Mouse (Mus musculus): ENCODE measurements around the gene Slc51b. TPM values are rescaled to one million over a fixed set of nuclear protein-coding genes. Genes with fewer than 3 reads are reported as not detected.

The Slc51b gene
- total RNA-seq (2021): not detected in 2 replicates
- long read RNA-seq, experiment 1: 0 reads
- long read RNA-seq, experiment 2: 0 reads

DNA sequence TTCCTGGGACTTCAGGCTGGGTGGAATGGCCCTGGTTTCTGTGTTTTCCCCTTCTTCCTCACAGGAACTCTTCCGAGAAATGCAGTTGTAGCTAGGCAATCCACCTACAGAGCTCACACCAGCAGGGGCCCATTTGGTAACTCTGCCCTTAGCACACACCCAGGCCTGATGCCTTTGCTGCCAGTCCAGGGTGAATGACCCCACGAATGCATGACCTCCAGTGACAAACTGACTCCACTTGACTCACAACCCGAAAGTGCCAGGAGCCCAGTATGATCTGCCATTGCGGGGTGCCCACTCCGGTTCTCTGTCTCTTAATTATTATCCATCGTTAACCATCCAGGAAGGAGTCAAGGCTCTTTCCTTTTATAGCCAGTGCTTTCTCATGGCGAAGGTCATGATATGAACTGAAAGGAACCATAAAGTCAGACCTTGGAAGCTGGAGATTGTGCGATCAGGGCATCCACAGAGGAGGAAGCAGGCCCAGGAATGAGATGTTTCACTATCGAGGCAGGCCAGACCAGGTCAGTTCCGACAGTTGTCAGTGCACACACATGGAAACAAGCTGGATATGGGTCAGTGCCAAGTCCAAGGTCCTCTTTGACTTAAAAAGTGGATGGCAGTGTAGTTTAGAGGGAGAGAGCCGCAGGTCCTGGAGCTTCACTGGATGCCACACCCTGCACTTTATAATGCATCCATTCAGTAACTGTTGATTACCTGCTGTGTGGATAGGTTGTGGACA, at the start of gene Slc51b:
Gene Slc51b, minus strand, starts transcription at position 196 of the 742 bp plus-strand sequence.
- DNase-seq: peak; percentile 59

DNA sequence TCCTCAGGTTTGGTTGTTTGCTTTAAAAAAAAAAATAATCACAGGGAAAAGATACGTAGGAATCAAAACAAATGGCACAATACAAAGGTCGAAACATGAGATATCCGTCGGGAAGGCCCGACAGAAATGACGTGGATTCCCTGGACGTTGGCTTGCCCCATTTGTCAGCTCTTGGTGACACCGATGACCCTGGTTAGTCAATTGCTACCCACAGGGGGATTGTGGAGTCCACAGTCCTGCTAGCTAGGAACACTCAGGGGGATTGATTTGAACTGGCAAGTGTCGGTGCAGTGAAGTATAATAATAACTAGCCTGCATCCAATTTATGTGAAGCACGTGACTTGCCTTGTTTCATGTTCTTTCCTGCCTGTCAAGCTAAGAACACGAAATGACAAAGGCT, 44.9 kb upstream of the Slc51b start:
- peak; percentile 62 for DNase-seq

DNA sequence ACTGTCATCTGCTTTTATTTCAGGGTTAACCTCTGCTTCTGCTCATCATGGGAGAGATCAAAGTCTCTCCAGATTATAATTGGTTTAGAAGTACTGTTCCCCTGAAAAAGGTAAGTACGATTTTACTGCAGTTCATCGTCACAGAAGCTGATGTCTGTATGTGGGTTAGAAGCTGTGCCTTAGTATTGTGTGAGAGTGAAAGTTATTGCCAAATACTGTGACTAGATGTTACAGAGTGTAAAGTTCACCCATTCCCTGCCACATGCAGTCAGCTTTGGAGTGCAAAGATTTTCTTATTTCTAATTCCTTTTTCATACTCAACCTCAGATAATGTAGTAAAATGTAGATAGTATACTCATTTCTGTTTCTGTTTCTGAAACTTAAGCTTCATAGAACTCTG, 42.5 kb upstream of the Slc51b start:
- DNase-seq: no peak

DNA sequence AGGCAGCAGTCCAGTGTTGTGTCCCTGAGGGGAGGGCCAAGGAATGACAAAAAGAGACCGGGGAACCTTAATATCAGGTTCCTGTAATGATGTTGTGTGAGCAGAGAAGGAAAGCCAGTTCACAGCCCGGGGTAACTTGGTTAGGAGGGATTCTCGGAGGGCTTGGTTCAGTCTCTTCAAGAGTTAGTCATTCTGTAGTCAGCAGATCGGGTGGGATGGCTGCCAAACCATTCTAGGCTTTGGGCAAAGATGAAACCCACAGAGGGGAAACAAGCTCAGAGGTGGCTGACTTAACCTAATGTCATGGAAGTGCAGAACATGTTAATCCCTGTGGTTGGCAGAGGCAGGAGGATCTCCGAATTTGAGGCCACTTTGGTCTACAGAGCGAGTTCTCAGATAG, 41.4 kb upstream of the Slc51b start:
- peak; percentile 74 for DNase-seq

DNA sequence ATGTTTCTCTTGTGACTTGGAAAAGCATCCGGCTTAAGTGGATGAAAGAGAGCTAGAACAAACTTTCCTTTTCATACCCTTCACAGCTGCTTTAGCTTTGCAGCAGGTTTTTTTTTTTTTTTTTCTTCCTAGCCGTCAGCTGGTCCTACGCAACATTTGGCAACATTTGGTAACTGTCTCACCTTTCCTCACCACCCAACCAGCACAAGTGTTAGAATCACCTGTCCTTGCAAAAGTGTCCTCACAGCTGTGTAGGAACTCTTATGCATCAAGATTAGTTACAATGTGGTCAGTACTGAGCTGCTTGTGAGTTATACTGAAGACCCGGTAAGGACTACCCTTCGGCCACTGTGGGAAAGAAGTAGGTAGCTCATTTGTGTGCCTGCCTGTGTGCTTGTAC, 39.8 kb upstream of the Slc51b start:
- DNase-seq: no peak

DNA sequence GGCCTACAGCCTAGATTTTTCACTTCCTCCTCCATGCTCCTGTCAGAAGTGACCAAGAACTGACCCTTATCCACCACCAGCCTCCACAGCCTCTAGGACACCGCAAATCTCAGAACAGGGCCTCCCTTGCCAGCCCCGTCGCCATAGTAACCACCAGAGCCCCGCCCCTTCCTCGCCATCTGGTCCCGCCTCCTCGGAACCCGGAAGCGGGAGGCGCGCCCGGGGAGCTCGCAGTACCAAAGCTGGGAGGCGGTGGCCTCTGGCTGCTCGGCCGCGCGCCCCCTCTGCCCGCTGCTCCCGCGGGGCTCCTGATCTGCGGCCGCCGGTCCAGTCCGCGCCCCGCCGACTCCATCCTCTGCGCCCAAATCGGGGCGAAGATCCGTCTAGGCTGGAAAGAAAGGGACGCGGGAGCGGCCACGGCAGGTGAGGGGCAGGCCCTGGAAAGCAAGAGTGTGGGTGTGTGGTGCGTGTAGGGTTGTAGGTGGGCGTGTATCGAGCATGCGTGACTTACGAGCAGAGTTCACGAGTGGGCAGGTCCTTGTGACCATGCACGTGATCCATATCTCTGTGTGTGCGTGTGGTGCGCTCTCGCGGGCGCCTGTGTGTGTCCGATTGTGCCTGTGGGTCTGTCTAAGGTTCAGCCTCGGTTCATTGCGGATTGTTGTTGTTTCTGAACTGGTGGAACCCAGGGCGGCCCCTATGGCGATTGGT, 38.1 kb upstream of the Slc51b start, which contains the start of gene Spg21:
Gene Spg21, plus strand, starts transcription at position 216 of the 711 bp plus-strand sequence.
- peak; percentile 99 for DNase-seq

DNA sequence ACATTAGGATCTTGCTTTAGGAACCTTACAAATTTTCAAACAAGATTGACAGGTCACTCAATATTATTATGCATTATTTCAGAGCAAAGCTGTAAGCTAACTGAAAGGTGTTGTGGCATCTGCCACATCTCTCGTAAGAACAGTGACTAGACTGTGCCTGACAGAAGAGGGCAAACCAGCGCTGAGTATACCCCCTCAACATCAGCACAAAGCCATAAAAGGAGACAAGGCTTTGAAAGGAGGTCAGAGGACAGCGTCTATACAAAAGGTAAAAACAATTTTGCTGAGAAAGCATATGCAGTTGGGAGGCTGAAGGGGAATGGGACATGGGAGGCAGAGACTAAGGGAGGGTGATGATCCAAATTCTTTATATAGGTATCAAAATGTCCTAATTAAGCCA, 37.4 kb upstream of the Slc51b start:
- no peak for DNase-seq

DNA sequence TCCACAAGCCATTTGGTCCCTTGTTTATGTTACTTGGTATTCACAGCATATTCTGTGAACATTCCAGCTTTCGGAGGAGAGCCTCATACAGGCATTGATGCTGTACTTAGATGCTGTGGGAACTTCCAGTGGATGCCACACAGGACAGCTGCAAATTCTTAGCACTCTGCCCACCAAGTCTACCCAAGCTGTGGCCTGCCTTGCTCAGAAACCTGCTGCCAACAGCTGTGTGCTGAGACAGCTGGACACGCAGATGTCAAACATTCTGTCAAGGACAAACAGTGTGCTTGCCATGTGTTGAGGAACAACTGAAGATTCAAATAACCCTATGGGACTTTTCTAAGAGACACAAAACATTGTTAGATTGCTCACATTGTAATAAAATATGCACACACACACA, 36.2 kb upstream of the Slc51b start:
- DNase-seq: no peak

DNA sequence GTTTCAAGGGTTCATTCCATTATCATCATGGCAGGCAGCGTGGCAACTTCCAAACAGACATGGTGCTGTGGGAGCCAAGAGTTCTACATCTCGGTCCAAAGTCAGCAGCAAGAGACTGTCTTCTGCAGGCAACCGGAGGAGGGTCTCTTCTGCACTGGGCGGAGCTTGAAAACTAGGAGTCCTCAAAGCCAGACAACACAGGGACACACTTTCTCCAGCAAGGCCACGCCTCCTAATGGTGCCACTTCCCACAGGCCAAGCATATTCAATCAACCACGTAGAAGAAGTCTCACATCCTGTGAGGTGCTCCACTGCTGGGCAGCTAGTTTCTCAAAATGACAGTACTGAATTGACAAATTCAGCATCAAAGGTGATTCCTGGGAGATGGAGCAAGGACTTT, 25.2 kb upstream of the Slc51b start:
- no peak for DNase-seq

DNA sequence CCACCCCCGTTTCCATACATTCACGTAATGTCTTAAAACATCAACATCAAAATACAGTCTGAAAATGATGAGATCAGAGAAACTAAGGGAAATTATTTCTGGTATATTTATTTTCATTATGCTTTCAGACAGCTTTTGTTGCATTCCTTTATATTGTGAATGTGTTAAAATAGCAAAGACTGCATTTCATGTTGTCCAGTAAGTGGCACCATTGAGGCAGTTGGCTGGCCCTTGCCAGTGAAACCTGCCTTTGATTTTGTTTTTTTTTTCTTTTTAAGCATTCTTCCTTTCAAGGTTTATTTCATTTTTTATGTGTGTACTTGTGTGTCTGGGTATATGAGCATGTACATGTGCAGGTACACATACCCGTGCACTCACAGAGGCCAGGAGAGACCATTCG, 21.9 kb upstream of the Slc51b start:
- no peak for DNase-seq

DNA sequence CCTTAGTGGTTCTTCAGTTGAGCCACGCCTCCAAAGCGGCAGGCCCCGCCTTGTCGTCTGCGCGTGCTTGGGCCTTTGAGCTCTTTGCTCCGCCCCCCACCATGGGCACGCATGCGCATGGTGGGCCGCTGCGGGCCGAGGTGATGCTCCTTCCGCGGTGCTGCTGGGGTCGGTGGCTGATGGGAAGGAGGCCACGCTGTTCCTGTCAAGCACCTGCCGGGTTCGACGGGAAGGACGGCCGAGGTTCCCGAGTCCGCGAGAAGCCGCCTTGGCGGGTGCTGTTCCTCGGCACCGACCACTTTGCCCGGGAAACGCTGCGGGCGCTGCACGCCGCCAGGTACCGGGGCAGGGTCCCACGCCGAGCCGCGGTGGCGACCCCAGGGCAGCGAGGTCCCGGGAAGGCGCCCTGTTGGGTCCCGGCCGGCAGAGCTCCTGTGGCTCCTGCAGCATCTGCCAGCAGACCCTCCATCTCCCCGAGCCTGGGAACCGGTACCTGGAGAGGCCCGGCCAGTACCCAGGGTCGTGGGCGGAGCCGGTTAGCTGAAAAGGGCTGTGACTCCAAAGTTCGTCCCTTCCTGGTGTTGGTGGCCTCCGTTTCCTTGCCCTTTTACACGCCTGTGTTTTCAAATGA, 13.0 kb upstream of the Slc51b start, which contains the start of gene Mtfmt:
Gene Mtfmt, plus strand, starts transcription at position 112 of the 631 bp plus-strand sequence.
- peak; percentile 97 for DNase-seq

DNA sequence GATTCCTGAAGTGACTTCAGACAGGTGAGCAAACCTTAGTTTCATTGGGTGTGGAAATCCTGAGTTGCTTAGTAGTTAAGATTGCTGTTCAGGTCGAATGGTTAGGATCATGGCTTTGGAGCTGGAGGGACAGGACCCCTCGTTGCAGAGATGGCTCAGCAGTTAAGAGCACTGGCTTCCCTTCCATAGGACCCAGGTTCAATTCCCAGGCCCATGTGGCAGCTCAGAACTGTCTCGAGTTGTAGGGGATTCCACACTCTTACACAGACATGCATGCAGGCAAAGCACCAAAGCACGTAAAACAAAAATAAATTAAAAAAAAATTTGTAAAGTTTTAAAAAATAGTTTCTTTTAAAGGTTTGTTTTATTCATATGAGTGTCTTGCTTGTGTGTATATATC, 12.5 kb upstream of the Slc51b start:
- no peak for DNase-seq

DNA sequence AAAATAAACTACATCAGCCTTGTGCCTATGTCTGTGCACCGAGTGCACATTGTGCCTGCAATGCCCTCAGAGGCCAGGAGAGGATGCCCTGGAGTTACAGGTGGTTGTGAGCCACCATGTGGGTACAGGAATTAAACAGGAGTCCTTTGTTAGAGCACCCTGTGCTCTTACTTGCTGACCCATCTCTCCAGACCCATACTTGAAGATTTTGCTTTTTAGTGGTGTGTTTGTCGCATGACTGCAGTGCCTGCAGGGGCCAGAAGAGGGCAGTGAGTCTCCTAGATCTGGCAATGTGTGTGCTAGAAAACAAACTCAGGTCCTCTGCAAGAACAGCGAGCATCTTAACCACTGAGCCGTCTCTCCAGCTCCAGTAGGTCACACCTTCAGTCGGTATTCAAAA, 11.4 kb upstream of the Slc51b start:
- peak; percentile 73 for DNase-seq

DNA sequence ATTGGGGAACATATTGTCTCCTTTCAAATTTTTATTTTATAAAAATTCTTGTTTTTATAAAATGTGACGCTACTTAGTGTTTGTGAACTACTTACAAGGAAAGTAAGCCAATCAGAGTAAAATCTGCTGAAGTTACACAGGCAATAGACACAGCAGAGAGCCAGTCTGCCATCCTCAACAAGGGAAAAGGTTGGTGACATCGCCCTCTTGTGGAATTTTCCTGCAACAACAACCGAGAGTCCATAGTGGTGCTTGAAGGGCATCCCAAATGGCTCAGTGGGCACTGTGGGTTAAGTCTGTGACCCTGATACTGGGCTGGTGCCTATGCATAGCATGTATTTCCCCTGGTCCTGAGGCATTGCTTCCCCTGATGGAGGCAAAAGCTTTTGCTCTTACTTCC, 9.5 kb upstream of the Slc51b start:
- DNase-seq: peak; percentile 90

DNA sequence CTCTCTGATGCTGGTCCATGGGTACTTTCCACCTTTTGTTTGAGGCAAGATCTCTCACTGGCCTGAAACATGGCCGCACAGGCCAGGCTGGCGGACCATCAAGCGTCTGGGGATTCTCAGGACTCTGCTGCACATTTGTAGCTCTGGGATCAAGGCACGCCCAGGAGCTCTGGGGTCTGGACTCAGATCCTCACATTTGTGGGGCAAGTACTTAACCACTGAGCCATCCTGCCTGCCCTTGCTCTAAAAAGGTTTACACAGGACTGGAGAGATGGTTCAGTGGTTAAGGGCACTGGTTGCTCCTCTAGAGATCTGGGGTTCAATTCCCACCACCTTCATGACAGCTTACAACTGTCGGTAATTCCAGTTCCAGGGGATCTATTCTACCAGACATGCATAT, 8.2 kb upstream of the Slc51b start:
- DNase-seq: no peak

DNA sequence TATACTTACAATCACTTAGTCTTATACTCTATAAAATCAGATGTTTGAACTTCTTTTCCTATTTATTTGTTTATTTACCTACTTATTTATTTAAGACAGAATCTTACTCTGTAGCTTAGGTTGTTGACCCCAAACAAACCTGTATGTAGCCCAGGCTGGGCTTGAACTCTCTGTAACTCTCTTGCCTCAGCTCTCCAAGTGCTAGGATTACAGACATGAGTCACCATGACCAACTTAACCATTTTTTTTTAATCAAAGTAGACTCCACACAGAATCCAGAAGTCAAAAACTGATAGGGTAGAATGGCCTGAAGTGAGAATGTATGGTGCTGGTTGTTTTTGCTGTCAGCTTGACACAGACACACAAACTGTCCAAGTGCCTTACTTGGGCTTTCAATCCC, 7.6 kb upstream of the Slc51b start:
- DNase-seq: no peak

DNA sequence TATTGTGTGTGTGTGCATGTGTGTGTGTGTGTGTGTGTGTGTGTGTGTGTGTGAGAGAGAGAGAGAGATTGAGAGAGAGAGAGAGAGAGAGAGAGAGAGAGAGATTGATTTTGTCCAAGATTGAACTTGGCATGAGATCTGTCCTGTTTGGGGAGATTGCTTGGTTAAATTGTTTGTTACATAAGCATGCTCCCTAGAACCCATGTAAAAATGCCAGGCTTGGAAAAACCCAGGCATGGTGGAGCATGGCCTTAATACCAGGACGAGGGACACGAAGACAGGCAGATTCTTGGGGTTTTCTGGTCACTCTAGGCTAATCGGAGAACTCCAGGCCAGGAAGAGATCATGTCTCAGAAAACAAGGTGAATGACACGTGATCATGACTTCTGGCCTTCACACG, 5.2 kb upstream of the Slc51b start:
- no peak for DNase-seq

DNA sequence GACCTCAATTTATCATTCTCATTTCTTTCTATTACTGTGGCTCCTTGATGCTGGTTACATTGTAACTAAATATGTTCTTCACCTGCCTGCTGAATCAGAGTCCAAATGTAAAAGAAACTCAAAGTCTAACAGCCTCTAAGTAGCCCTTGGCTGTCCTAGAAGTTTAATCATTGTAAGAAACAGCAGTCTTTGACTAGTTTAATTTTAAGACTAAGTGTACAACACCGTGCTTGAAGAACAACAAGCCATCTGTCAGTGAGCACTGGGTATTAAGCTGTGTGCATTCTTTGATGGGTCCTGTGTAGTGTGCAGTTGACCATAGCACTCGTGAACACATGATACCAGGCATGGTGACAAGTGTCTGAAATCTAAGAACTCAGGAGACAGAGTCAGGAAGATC, 4.8 kb upstream of the Slc51b start:
- DNase-seq: no peak

DNA sequence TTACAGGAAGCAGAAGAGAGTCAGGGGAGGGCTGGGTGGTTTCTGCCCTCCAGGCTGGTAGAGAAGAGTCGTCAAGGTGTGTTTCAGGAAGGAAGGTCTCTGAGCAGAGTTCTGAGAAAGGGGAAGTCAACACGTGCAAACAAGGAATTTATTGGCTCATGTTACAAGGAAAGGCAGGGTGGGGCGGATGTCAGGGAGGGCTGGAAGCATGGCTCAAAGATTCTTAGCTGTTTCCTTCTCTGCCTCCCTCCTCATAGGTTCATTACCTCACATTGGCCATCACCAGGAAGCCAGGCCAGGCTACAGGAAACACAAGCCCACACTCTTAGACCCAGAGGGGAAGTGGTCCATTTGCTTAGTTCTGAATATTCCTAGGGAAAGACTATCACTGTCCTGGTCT, 1.6 kb upstream of the Slc51b start:
- DNase-seq: no peak

DNA sequence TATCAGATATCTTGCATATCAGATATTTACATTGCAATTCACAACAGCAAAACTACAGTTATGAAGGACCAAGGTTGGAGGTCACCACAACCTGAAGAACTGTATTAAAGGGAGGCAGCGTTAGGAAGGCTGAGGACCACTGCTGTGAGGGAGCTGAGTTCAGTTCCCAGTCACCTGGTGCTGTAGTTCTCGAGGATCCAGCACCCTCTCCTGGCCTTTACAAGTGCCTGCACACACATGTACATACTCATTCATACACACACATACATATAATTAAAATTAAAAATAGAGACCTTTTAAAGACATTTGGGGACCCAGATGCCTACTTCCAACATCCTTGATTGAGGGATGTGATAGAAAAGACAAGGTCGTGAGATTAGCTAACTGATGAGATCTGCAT, 3.1 kb downstream of the Slc51b start:
- no peak for DNase-seq

DNA sequence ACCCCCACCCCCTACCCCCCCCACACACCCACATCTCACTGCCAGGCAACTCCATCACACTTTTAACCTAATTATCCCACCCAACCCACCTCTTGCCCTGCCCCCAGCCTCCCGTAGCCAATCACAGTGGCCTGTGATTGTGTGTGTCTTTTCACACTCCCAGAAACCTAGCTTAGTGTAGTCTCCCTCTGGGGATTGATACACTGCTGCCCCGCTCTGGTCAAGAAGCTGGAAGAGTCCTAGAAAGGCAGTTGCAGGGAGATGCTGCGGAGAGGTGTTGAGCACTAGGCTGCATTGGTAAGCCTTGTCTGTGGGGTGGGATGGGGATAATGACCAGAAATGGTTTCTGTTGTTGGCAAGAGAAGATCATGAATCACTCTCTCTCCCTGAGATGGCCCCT, 5.0 kb downstream of the Slc51b start:
- no peak for DNase-seq

DNA sequence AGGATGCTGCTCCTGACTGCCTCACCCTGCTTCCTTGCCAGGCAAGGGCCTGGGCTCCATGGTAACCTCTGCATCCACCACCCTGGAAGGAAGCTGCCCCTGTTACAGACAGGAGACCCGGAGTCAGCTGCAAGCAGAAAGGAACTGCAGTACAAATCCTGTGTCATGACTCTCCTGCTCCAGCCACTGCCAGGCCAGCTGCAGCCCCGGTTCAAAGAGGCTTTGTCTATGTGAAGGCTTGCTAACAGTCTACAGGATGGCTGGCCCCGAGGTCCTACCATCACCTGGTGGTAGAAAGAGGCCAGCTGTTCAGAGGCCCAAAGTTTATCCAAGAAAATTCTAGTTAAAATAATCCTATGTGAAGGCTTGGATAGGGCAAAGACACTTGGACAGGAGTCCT, 11.4 kb downstream of the Slc51b start:
- DNase-seq: no peak

DNA sequence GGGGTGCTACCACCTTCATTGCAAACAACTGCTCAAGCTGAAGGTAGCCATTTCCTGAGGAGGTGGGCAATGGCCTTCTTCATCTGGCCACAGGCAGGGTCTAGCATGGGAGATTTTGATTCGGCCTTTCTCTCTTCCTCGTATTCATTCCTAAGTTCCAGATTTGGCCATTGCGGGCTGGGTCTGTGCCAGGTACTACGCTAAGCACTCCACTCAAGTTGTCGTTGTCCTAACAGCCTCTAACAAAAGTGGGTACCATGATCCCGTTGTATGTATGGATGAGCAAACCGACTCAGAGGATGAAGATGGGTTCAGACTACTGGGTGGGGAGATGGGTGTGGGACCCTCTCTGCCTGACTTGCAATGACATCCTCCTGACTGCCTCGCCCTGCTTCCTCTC, 12.4 kb downstream of the Slc51b start:
- DNase-seq: no peak

Data from adrenal gland, postnatal 14 days (tissue).